Mouse (Mus musculus) forebrain, postnatal 0 days (tissue): ENCODE measurements at regions not wholly inside any gene's neighbourhood (a gene's known extent, or its start where the extent isn't known, plus 50 kb on each side); places are given as distances from the start of the nearest gene placed in this dataset.
A peak's percentile ranks its signal among the peaks of the same experiment; 100 is the strongest.

Experiments
- ATAC-seq: fragments of 200-750 bp; cut with Nextera tagmentation; 2 replicates; pipeline ENCODE4 v1.8.0; 2017; ENCODE audit warnings: mild to moderate bottlenecking, moderate library complexity
- DNase-seq: peaks from one replicate; pipeline ENCODE4 v3.0.0-alpha.2; 2015
- H3K27ac ChIP-seq: fragments of 300-500 bp; sonication (generic); 2 replicates; pipeline ENCODE4 v1.5.1; 2014; ENCODE audit warnings: low read depth, mild to moderate bottlenecking, antibody characterized with exemption, low read length, moderate library complexity, mixed read lengths
- H3K27me3 ChIP-seq: fragments of 300-500 bp; sonication (generic); 2 replicates; pipeline ENCODE4 v1.6.1; 2014; ENCODE audit warnings: mild to moderate bottlenecking, low read length, mixed read lengths; ENCODE audit not compliant: insufficient read depth
- H3K36me3 ChIP-seq: fragments of 300-500 bp; sonication (generic); 2 replicates; pipeline ENCODE4 v1.6.1; 2014; ENCODE audit warnings: mild to moderate bottlenecking, moderate library complexity; ENCODE audit not compliant: insufficient read depth
- H3K4me1 ChIP-seq: fragments of 300-500 bp; sonication (generic); 2 replicates; pipeline ENCODE4 v1.6.1; 2014; ENCODE audit warnings: antibody characterized with exemption; ENCODE audit not compliant: insufficient read depth
- H3K4me2 ChIP-seq: fragments of 300-500 bp; sonication (generic); 2 replicates; pipeline ENCODE4 v1.6.1; 2014; ENCODE audit warnings: low read depth, mild to moderate bottlenecking, moderate library complexity
- H3K4me3 ChIP-seq: fragments of 300-500 bp; sonication (generic); 2 replicates; pipeline ENCODE4 v1.5.1; 2014; ENCODE audit warnings: low read depth, low read length, mixed read lengths
- H3K9ac ChIP-seq: fragments of 300-500 bp; sonication (generic); 2 replicates; pipeline ENCODE4 v1.6.1; 2014; ENCODE audit warnings: mild to moderate bottlenecking
- H3K9me3 ChIP-seq: fragments of 300-500 bp; sonication (generic); 2 replicates; pipeline ENCODE4 v1.6.1; 2016; ENCODE audit warnings: low read length
- CTCF ChIP-seq: sonication (generic); IDR thresholded peaks from 2 replicates; pipeline ENCODE4 v1.5.1; 2016; ENCODE audit warnings: antibody characterized with exemption, control low read depth, low read depth
- WGBS: fragments of 180-500 bp; shearing (Covaris S2); extraction: QIAGEN DNeasy Blood & Tissue Kit; methylation state at CpG from one replicate; pipeline ENCODE4 v1.1.7; 2014; 5-methylcytosine and 5-hydroxymethylcytosine counted together

DNA sequence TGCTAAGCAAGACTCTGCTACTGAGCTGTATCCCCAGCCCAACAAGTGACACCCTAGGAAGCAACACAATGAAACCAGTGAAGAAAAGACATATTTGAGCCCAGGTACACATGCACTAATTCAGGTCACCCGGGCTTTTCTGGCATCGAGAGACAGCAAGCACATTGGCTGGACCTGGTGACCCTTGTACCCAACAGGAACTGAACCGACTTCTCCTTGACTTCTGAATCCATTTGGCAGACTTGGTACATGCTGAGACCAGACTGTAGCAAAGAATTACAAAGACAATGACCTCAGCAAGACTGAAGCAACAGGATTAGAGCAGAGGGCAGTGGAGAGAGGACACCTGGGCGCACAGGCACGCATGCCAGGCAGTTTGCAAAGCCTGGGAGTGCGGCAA is 79.1 kb downstream of the Sema4f start:
- WGBS = 57% methylated on average over 6 of the region's 6 CpGs
- no peak for TF ChIP-seq CTCF
- DNase-seq (no peak), ATAC-seq (no peak)
- H3K9ac ChIP-seq = no peak overlapping the region
- no peaks in the 10 kb centered on the region for H3K4me1 ChIP-seq
- H3K9me3 ChIP-seq = 0 out of 2 replicates have a peak, but pooled peaks cover under 1% of the 10 kb centered on the region
- H3K36me3 ChIP-seq = no peaks in the 10 kb centered on the region
- no peak overlapping the region for H3K27ac ChIP-seq
- no peak overlapping the region for H3K4me2 ChIP-seq
- no peak overlapping the region for H3K4me3 ChIP-seq
- no peaks in the 10 kb centered on the region for H3K27me3 ChIP-seq

DNA sequence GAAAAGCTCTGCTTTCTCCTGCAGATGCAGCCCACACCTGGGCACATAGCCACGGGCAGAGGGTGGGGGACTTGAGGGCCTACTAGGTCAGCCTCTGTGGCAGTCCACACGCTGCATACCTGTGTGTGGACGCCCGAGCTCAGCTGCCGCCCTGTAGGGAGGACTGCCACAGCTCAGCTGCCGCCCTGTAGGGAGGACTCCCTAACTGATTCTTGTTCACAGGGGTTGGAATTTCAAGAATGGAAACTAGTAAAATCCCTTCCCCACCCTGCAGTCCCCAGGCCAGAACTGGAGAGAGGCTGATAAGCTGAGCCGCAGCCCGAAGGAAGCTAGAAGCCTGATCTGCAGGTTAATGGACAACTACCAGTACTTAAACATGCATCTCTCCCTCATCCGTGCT is 82.0 kb upstream of the Hk2 start:
- ATAC-seq = no peak
- WGBS = 92% methylated on average over 9 of the region's 9 CpGs
- H3K27me3 ChIP-seq = no peaks in the 10 kb centered on the region

DNA sequence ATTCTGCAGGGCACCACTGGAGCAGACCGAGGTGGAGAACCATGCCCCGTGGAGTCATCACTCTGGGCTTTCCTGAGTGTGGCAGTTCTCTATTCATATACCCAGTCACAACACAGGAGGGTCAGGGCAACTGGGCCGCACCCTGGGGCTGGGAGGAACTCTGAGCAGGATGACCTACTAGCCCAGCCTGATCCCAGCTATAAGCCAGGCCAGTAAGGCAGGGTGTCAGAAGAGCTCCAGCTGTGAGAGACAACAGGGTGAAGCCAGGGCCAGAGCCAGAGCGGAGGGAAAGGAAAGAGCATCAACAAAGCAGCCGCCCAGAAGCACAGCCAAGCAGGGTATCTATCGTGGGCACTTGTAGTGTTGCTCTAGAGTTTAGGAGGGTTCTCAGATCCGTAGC is 81.1 kb upstream of the Hk2 start:
- TF ChIP-seq CTCF = no peak
- 67% methylated on average over 7 of the region's 7 CpGs for WGBS
- no peak for DNase-seq

More for the DNA sequence above, 82.0 kb upstream of the Hk2 start:
- no peak for TF ChIP-seq CTCF
- H3K9me3 ChIP-seq = no peaks in the 10 kb centered on the region
- H3K4me1 ChIP-seq = no peaks in the 10 kb centered on the region
- H3K4me2 ChIP-seq = no peak overlapping the region
- H3K36me3 ChIP-seq = no peaks in the 10 kb centered on the region
- H3K27ac ChIP-seq = no peak overlapping the region
- no peak for DNase-seq
- H3K9ac ChIP-seq = no peak overlapping the region
- H3K4me3 ChIP-seq = no peak overlapping the region

DNA sequence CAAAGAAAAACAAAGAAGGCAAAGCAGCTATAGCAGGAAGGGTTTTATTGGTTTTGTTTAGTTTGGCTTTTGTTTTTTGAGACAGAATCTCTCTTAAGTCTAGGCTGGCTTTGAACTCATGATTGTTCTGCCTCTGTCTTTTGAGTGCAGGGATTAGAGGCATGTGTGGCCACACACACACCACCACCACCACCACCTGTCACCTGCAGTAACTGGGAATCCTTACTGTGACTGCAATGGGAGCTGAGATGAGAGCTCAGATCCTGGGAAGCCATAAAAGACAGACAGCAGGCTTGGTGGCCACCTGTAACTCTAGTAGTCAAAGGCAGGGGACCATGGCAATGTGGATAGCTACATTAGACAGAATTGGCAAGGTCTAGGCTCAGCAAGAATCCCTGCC is 80.5 kb upstream of the Hk2 start:
- ATAC-seq = no peak

More for the DNA sequence above, 81.1 kb upstream of the Hk2 start:
- Histone ChIP-seq H3K36me3 (no peaks in the 10 kb centered on the region), H3K4me3 (no peak overlapping the region), H3K9ac (no peak overlapping the region), H3K4me2 (no peak overlapping the region), H3K27ac (no peak overlapping the region), H3K27me3 (no peaks in the 10 kb centered on the region), H3K4me1 (no peaks in the 10 kb centered on the region), H3K9me3 (no peaks in the 10 kb centered on the region)
- no peak for ATAC-seq

DNA sequence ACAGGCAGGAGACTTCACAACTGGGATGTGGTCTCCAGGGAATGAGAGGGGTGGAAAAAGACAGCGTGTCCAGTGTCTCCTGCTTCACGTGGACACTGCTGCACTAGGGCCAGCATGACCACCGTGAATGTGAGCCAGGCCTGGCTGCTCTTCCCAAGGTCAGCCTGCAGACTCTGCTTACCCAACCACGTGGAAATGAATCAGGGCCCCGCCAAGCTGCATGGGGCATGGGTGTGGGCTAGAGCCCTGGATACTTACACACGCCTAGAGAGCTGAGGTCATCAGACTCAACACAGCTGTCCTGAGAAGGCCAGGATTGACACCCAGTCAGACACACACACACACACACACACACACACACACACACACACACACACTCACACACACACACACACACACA is 80.1 kb upstream of the Hk2 start:
- WGBS = 72% methylated on average over 6 of the region's 6 CpGs
- no peak overlapping the region for H3K4me2 ChIP-seq
- H3K4me3 ChIP-seq = no peak overlapping the region
- H3K27me3 ChIP-seq = no peaks in the 10 kb centered on the region
- H3K9me3 ChIP-seq = no peaks in the 10 kb centered on the region
- TF ChIP-seq CTCF = no peak
- H3K36me3 ChIP-seq = no peaks in the 10 kb centered on the region
- no peak overlapping the region for H3K9ac ChIP-seq
- H3K27ac ChIP-seq = no peak overlapping the region
- ATAC-seq (no peak), DNase-seq (no peak)
- no peaks in the 10 kb centered on the region for H3K4me1 ChIP-seq

More for the DNA sequence above, 80.5 kb upstream of the Hk2 start:
- Histone ChIP-seq H3K4me3 (no peak overlapping the region), H3K27ac (no peak overlapping the region), H3K4me1 (no peaks in the 10 kb centered on the region), H3K4me2 (no peak overlapping the region), H3K9ac (no peak overlapping the region), H3K36me3 (no peaks in the 10 kb centered on the region), H3K9me3 (no peaks in the 10 kb centered on the region), H3K27me3 (no peaks in the 10 kb centered on the region)
- DNase-seq = no peak
- TF ChIP-seq CTCF = no peak

DNA sequence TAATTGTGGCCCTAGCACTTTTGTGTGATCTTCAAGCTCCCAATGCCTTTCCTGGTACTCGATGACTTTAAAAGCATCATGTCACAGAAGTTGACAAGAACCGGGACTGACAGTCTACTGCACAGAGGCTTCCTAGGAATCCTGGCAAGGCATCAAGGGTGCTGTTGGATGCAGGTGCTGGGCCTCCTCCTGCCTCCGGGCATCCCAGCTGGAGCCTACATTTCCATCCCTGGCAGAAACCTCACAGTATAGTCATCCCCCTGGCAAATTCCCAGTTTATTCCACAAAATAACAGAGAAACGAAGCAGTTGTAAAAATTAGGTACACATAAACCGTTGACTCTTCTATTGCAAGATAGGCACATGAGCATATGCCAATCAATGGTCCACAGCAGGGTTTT is 78.8 kb upstream of the Hk2 start:
- Histone ChIP-seq H3K4me2 (no peak overlapping the region), H3K4me3 (no peak overlapping the region), H3K9me3 (no peaks in the 10 kb centered on the region), H3K4me1 (no peaks in the 10 kb centered on the region), H3K27me3 (no peaks in the 10 kb centered on the region), H3K9ac (no peak overlapping the region), H3K36me3 (no peaks in the 10 kb centered on the region), H3K27ac (no peak overlapping the region)
- 50% methylated on average over 5 of the region's 5 CpGs for WGBS
- TF ChIP-seq CTCF = no peak
- peak; percentile 18 for DNase-seq
- no peak for ATAC-seq

DNA sequence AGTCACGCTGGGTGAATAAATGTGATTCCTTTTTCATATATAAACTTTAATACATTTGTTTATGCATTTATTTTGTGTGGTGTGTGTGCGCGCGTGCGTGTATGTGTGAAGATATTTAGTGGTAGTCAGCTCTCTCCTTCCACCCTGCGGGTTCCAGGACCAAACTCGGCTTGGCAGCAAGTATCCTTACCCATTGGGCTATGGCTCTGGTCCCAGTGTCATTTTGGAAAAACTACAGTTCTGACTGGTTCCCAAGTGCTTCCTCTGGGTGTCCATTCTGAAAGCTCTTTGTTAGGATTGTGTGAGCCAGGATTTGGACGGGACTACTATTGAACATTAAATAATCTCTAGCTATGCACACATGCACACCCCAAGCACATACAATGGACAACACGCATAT is 76.3 kb upstream of the Hk2 start:
- Histone ChIP-seq H3K36me3 (no peaks in the 10 kb centered on the region), H3K27me3 (no peaks in the 10 kb centered on the region), H3K9me3 (no peaks in the 10 kb centered on the region), H3K27ac (no peak overlapping the region), H3K4me2 (no peak overlapping the region), H3K4me3 (no peak overlapping the region), H3K9ac (no peak overlapping the region), H3K4me1 (no peaks in the 10 kb centered on the region)
- WGBS = 90% methylated on average over 9 of the region's 9 CpGs
- DNase-seq (no peak), ATAC-seq (no peak)
- no peak for TF ChIP-seq CTCF

DNA sequence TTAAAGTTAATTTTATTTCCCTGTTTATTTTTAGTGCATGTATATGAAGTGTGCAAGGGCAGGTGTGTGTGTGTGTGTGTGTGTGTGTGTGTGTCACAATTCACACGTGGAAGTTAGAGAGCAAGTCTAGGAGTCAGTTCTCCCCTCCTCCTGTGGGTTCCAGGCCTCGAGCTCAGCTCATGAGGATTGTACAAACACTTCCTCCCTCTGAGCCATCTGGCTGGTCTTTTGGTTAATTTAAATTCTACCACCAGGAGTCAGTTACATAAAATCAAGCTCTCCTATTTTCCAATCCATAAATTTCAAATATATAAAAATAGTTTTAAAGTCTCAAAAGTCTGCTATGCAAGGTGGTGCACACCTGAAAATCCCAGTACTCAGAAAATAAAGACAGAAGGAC is 73.3 kb upstream of the Hk2 start:
- no peak for DNase-seq
- H3K9ac ChIP-seq = no peak overlapping the region
- H3K4me3 ChIP-seq = no peak overlapping the region
- no peak overlapping the region for H3K27ac ChIP-seq
- 58% methylated on average over 2 of the region's 2 CpGs for WGBS
- no peaks in the 10 kb centered on the region for H3K36me3 ChIP-seq
- H3K4me2 ChIP-seq = no peak overlapping the region
- H3K9me3 ChIP-seq = no peaks in the 10 kb centered on the region
- H3K4me1 ChIP-seq = no peaks in the 10 kb centered on the region
- ATAC-seq = no peak
- H3K27me3 ChIP-seq = no peaks in the 10 kb centered on the region
- TF ChIP-seq CTCF = no peak
